Mouse (Mus musculus) heart, adult 2 months (tissue): ENCODE results near the gene Rtp3. TPM values are rescaled to one million over a fixed set of nuclear protein-coding genes. Genes with fewer than 3 reads are reported as not detected.
A peak's percentile ranks its signal among the peaks of the same experiment; 100 is the strongest.

Source experiments
- DNase-seq, 2 experiments: peaks; one replicate each; pipeline ENCODE4 v3.0.0; 2021
- H3K27ac ChIP-seq: fragments of 200-600 bp; 2 replicates; pipeline ENCODE4 v1.8.1; 2022
- H3K27me3 ChIP-seq: fragments of 200-500 bp; 2 replicates; pipeline ENCODE4 v1.6.1; 2012; ENCODE audit warnings: mild to moderate bottlenecking, low read length, inconsistent platforms, mixed read lengths; ENCODE audit not compliant: control insufficient read depth, insufficient read depth
- H3K36me3 ChIP-seq: fragments of 200-500 bp; 2 replicates; pipeline ENCODE4 v1.6.1; 2012; ENCODE audit warnings: low read length, inconsistent platforms; ENCODE audit not compliant: control insufficient read depth, insufficient read depth
- H3K4me1 ChIP-seq: fragments of 200-500 bp; 2 replicates; pipeline ENCODE4 v1.6.1; 2011; ENCODE audit warnings: low read length; ENCODE audit not compliant: control insufficient read depth, insufficient read depth
- H3K4me3 ChIP-seq: fragments of 200-600 bp; 2 replicates; pipeline ENCODE4 v1.8.1; 2022
- H3K79me2 ChIP-seq: fragments of 200-500 bp; replicated peaks from 2 replicates; pipeline ENCODE4 v1.6.1; 2012; ENCODE audit warnings: mild to moderate bottlenecking, inconsistent platforms, low read length, moderate library complexity, mixed read lengths; ENCODE audit not compliant: control insufficient read depth, insufficient read depth
- H3K9ac ChIP-seq: fragments of 200-500 bp; 2 replicates; pipeline ENCODE4 v1.6.1; 2012; ENCODE audit warnings: low read depth, mild to moderate bottlenecking, control low read depth, inconsistent platforms, low read length, mixed read lengths
- CTCF ChIP-seq: fragments of 200-600 bp; IDR thresholded peaks from 2 replicates; pipeline ENCODE4 v1.8.1; 2022; ENCODE audit warnings: antibody characterized with exemption, mild to moderate bottlenecking, moderate library complexity
- EP300 ChIP-seq: fragments of 200-500 bp; IDR thresholded peaks from 2 replicates; pipeline ENCODE4 v1.6.1; 2011; ENCODE audit warnings: low read depth, low read length, control low read depth; ENCODE audit not compliant: insufficient read depth
- POLR2A ChIP-seq: fragments of 200-500 bp; IDR thresholded peaks from 2 replicates; pipeline ENCODE4 v1.6.1; 2011; ENCODE audit warnings: mild to moderate bottlenecking, low read depth, low read length, control low read depth; ENCODE audit not compliant: insufficient read depth
- WGBS: fragments of 180-500 bp; shearing (Covaris S2); methylation state at CpG from one replicate; pipeline ENCODE4 v1.1.7; 2018; 5-methylcytosine and 5-hydroxymethylcytosine counted together
- intact Hi-C: fragments of 180-260 bp; cut with DNase I; formaldehyde crosslinking; loops from one replicate; pipeline ENCODE4 v1.15.1; 2025
- polyA plus RNA-seq: library from polyadenylated mRNA; depleted of rRNA; stranded (reverse); fragments of >200 nt; gene quantifications from 2 replicates; pipeline ENCODE4 v1.2.3, GENCODE M21; 2012
- total RNA-seq, 2 experiments: library from RNA; stranded (reverse); gene quantifications; 2 replicates each; pipeline ENCODE4 v1.2.3; 2021

Gene Rtp3
- total and polyA plus RNA-seq, 3 experiments, result 3.5 to 7.9 (median 3.8) TPM

DNA sequence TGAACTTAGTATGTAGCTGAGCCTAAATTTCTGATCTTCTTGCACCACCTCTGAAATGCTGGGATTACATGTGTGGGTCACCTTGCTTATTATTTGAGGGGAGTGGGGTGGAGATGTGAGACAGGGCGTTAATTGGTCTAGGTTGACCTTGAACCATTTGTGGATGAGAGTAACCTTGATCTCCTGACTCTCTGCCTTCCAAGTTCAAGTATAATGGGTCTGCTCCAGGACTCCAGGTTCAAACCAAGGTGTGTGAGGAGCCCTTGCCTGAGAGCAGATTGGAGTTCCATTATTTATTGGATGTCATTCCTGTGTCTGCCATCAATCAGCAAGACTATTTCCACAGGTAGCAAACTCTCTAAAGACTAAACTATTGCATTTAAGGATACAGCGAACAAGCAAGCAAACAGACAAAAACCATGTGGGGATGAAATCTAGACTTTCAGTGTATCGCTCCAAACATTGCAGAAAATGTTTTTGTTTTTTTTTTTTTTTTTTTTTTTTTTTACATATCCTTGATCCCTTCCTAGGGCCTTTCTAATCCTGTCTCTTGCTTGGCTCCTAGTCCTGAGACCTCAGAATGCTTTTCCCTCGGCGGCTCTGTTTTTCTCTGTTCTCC, 37.3 kb downstream of the Rtp3 start:
- H3K36me3 ChIP-seq, result no peaks in the 10 kb centered on the region
- no peak for DNase-seq
- no peaks in the 10 kb centered on the region for H3K79me2 ChIP-seq
- intact Hi-C loops, result no loop called here
- TF ChIP-seq CTCF, result no peak
- TF ChIP-seq POLR2A, result no peak
- peak overlapping the region; percentile 61 for H3K4me3 ChIP-seq
- WGBS, result 39% methylated on average over 5 of the region's 5 CpGs
- H3K27ac ChIP-seq, result peak overlapping the region; percentile 93
- H3K4me1 ChIP-seq, result peaks cover 1% of the 10 kb centered on the region
- peak overlapping the region; percentile 19 for H3K9ac ChIP-seq
- no peaks in the 10 kb centered on the region for H3K27me3 ChIP-seq

DNA sequence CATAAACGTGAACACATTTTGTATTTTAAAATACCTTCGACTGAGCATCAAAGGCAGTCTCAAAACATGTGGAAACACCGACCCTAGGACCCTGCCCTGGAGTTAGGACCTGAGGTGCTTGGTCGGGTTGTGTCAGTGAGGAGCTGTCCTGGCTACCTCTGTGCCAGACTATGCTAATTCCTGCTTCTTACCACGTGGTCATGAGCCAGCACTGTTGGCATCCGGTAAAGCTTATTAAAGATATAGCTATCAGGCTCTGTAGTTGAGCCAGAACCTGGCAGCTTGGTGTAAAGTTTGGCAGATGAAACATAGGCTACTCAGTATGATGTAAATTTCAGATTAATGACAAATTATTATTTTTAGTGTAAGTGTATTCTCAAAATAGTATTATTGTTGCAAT, 38.0 kb downstream of the Rtp3 start:
- no peak overlapping the region for H3K4me3 ChIP-seq
- intact Hi-C loops, result no loop called here
- DNase-seq, result peak in 1 of 2 experiments; percentile 51
- H3K79me2 ChIP-seq, result no peaks in the 10 kb centered on the region
- no peaks in the 10 kb centered on the region for H3K36me3 ChIP-seq
- WGBS, result 41% methylated on average over 6 of the region's 6 CpGs
- H3K9ac ChIP-seq, result no peak overlapping the region
- no peaks in the 10 kb centered on the region for H3K27me3 ChIP-seq
- TF ChIP-seq CTCF (no peak), POLR2A (peak; percentile 70), EP300 (0 out of 2 replicates have a peak, but pooled peaks have one; percentile 21)
- peaks cover 1% of the 10 kb centered on the region for H3K4me1 ChIP-seq
- H3K27ac ChIP-seq, result peak overlapping the region; percentile 93

GRCm38 (mm10) chr9:110951866-110952265, 38.5 kb downstream of the Rtp3 start:
- peak overlapping the region; percentile 93 for H3K27ac ChIP-seq
- intact Hi-C loops, result no loop called here

DNA sequence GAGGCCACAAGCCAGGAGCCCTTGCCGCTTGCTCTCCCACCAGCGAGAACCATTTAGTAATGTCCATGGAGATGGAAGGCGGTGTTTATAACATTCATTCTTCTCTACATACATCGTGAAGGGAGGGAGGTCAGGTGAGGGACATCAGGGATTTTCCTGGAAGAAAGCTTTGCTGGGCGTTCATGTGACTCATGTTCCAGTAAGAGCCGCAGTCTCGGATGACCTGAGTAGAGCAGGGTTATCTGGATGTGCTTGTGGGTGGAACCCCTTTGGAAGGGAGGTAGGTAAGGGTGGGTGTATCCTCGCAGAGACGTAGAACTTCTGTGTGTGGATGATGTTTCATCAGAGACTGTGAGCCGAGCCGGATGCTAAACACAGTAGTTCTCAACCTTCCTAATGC, 39.0 kb downstream of the Rtp3 start, which contains the start of gene Lrrc2:
Lrrc2 (plus strand) TSS at position 149 of the 400 bp plus-strand sequence.
- Histone ChIP-seq H3K9ac (no peak within 1 kb of the TSS), H3K27me3 (no peaks in the 10 kb centered on the region), H3K36me3 (no peaks in the 10 kb centered on the region), H3K79me2 (no peaks in the 10 kb centered on the region), H3K4me1 (peaks cover 1% of the 10 kb centered on the region), H3K4me3 (no peak within 1 kb of the TSS), H3K27ac (peak within 1 kb of the TSS; percentile 93)
- 65% methylated on average over 11 of the region's 11 CpGs for WGBS
- TF ChIP-seq CTCF (no peak), POLR2A (no peak), EP300 (0 out of 2 replicates have a peak, but pooled peaks have one; percentile 38)
- intact Hi-C loops, result no loop called here
- DNase-seq, result no peak

More at GRCm38 (mm10) chr9:110951866-110952265, 38.5 kb downstream of the Rtp3 start:
- Histone ChIP-seq H3K27me3 (no peaks in the 10 kb centered on the region), H3K4me1 (peaks cover 1% of the 10 kb centered on the region), H3K4me3 (no peak overlapping the region), H3K79me2 (no peaks in the 10 kb centered on the region), H3K36me3 (no peaks in the 10 kb centered on the region), H3K9ac (no peak overlapping the region)
- WGBS, result 92% methylated on average over 13 of the region's 13 CpGs
- TF ChIP-seq CTCF, result no peak
- no peak for TF ChIP-seq EP300
- no peak for TF ChIP-seq POLR2A
- DNase-seq, result no peak

GRCm38 (mm10) chr9:110950109-110950508, 40.3 kb downstream of the Rtp3 start:
- no peak overlapping the region for H3K9ac ChIP-seq
- no peaks in the 10 kb centered on the region for H3K27me3 ChIP-seq
- DNase-seq, result no peak
- H3K27ac ChIP-seq, result no peak overlapping the region
- H3K4me3 ChIP-seq, result no peak overlapping the region
- H3K36me3 ChIP-seq, result no peaks in the 10 kb centered on the region
- WGBS, result 96% methylated on average over 3 of the region's 3 CpGs
- H3K4me1 ChIP-seq, result peaks cover 1% of the 10 kb centered on the region
- TF ChIP-seq EP300, result no peak
- TF ChIP-seq CTCF, result no peak
- no peak for TF ChIP-seq POLR2A
- no peaks in the 10 kb centered on the region for H3K79me2 ChIP-seq
- intact Hi-C loops, result no loop called here

- intact Hi-C loops, result no loop called here
- no peak for DNase-seq
- Histone ChIP-seq H3K79me2 (no peaks in the 10 kb centered on the region), H3K4me1 (peaks cover 1% of the 10 kb centered on the region), H3K36me3 (no peaks in the 10 kb centered on the region), H3K9ac (no peak overlapping the region), H3K4me3 (no peak overlapping the region), H3K27ac (peak overlapping the region; percentile 40; the same call in 1 of the 2 replicates), H3K27me3 (no peaks in the 10 kb centered on the region)
- 51% methylated on average over 8 of the region's 8 CpGs for WGBS
- TF ChIP-seq EP300 (no peak), POLR2A (no peak), CTCF (no peak)
Observed at GRCm38 (mm10) chr9:110948813-110949310, 41.5 kb downstream of the Rtp3 start.
